Mouse (Mus musculus) G1E (cell line): Measurements from ENCODE around the gene Slc25a12. TPM values are rescaled to one million over a fixed set of nuclear protein-coding genes. Genes with fewer than 3 reads are reported as not detected.

ENCODE experiments used
- ATAC-seq: 2 replicates; pipeline ENCODE4 v1.8.0; 2016; ENCODE audit warnings: mild to moderate bottlenecking; ENCODE audit not compliant: insufficient number of reproducible peaks, poor library complexity, low FRiP score, severe bottlenecking; ENCODE audit errors: extremely low read depth
- DNase-seq: peaks from one replicate; pipeline ENCODE4 v3.0.0; 2012; ENCODE audit warnings: low spot score
- H3K27me3 ChIP-seq: 2 replicates; pipeline ENCODE4 v1.6.1; 2012; ENCODE audit warnings: mild to moderate bottlenecking, low read length, inconsistent platforms; ENCODE audit not compliant: insufficient read depth
- H3K36me3 ChIP-seq: replicated peaks from 2 replicates; pipeline ENCODE3; 2012; ENCODE audit warnings: mild to moderate bottlenecking, inconsistent platforms
- H3K4me1 ChIP-seq: 2 replicates; pipeline ENCODE4 v1.6.1; 2012; ENCODE audit warnings: low read depth, low read length, inconsistent platforms, mixed read lengths; ENCODE audit not compliant: insufficient read depth
- H3K4me3 ChIP-seq: 2 replicates; pipeline ENCODE4 v1.5.1; 2012; ENCODE audit warnings: low read depth, mild to moderate bottlenecking, inconsistent platforms, low read length, moderate library complexity, mixed read lengths
- H3K9me3 ChIP-seq: replicated peaks from 2 replicates; pipeline ENCODE4 v1.6.1; 2012; ENCODE audit warnings: inconsistent platforms
- CTCF ChIP-seq: IDR thresholded peaks from 2 replicates; pipeline ENCODE4 v1.5.1; 2012; ENCODE audit warnings: low read depth, low read length, inconsistent platforms, mixed read lengths
- GATA1 ChIP-seq: IDR thresholded peaks from 2 replicates; pipeline ENCODE4 v1.6.1; 2012; ENCODE audit warnings: borderline replicate concordance, low read length, inconsistent platforms, mixed read lengths
- GATA2 ChIP-seq: IDR thresholded peaks from 2 replicates; pipeline ENCODE4 v1.6.1; 2012; ENCODE audit warnings: low read depth, low read length, inconsistent platforms, borderline replicate concordance
- POLR2AphosphoS5 ChIP-seq: IDR thresholded peaks from 2 replicates; pipeline ENCODE4 v1.6.1; 2012; ENCODE audit warnings: low read depth, low read length, inconsistent platforms; ENCODE audit not compliant: insufficient replicate concordance
- TAL1 ChIP-seq: conservative IDR thresholded peaks from 2 replicates; pipeline ENCODE4 v1.6.1; 2012; ENCODE audit warnings: low read depth, low read length, inconsistent platforms, mixed read lengths
- polyA plus RNA-seq: library from polyadenylated mRNA; stranded (reverse); fragments of >175 nt; gene quantifications from 2 replicates; pipeline ENCODE4 v1.2.3, GENCODE M21; 2012
- total RNA-seq, 2 experiments: library from RNA; stranded (forward) in 1 of 2; stranded (reverse) in 1 of 2; fragments of 200-1000 nt in 1 of 2; fragments of >200 nt in 1 of 2; fragmentation: Nextera tagmentation in 1 of 2; gene quantifications; 2 replicates each; pipeline ENCODE4 v1.2.3; 2014 to 2017

The Slc25a12 gene
- total and polyA plus RNA-seq, 3 experiments, result 12.2 to 51.6 (median 39.3) TPM

DNA sequence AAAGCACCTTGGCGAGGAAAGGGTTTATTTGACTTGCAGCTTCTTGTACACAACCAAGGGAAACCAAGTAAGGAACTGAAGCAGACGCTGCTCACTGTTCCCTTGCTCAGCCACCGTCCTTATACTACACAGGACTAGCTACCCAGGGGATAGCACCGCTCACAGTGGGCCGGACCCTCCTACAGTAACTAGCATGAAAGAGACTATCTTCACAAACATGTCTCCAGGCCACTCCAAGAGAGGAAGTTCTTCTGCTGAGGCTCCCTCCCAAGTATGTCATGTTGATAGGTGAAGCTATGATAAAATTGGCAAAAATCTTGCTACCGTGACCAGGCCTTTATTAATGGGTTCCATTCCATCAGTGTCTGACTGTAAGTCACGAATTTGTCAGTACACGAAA lies 98.9 kb downstream of the Slc25a12 start:
- H3K9me3 ChIP-seq, result no peaks in the 10 kb centered on the region
- peaks cover 34% of the 10 kb centered on the region for H3K4me1 ChIP-seq
- DNase-seq (peak; percentile 53), ATAC-seq (peak; percentile 74)
- peaks cover 46% of the 10 kb centered on the region for H3K36me3 ChIP-seq
- H3K27me3 ChIP-seq, result no peaks in the 10 kb centered on the region
- peak overlapping the region; percentile 55; the same call in 1 of the 2 replicates for H3K4me3 ChIP-seq
- TF ChIP-seq CTCF (no peak), GATA1 (no peak), GATA2 (no peak), POLR2AphosphoS5 (no peak), TAL1 (no peak)

- no peak for ATAC-seq
- peaks cover 22% of the 10 kb centered on the region for H3K4me1 ChIP-seq
- DNase-seq, result no peak
- H3K36me3 ChIP-seq, result peaks cover 63% of the 10 kb centered on the region
- H3K27me3 ChIP-seq, result no peaks in the 10 kb centered on the region
- H3K9me3 ChIP-seq, result no peaks in the 10 kb centered on the region
- H3K4me3 ChIP-seq, result no peak overlapping the region
- TF ChIP-seq GATA1 (no peak), CTCF (no peak), GATA2 (no peak), POLR2AphosphoS5 (no peak), TAL1 (no peak)
Observed at GRCm38 (mm10) chr2:71264585-71264984, 103.0 kb downstream of the Slc25a12 start.

GRCm38 (mm10) chr2:71256581-71256980 lies 111.0 kb downstream of the Slc25a12 start:
- no peak for DNase-seq
- peaks cover 7% of the 10 kb centered on the region; the same call in 1 of the 2 replicates for H3K4me1 ChIP-seq
- no peaks in the 10 kb centered on the region for H3K27me3 ChIP-seq
- TF ChIP-seq POLR2AphosphoS5 (no peak), TAL1 (no peak), CTCF (no peak), GATA1 (no peak), GATA2 (no peak)
- H3K36me3 ChIP-seq, result peaks cover 78% of the 10 kb centered on the region
- no peaks in the 10 kb centered on the region for H3K9me3 ChIP-seq
- no peak overlapping the region for H3K4me3 ChIP-seq
- no peak for ATAC-seq

- no peaks in the 10 kb centered on the region for H3K27me3 ChIP-seq
- H3K4me1 ChIP-seq, result 0 out of 2 replicates have a peak, but pooled peaks cover 4% of the 10 kb centered on the region
- ATAC-seq (no peak), DNase-seq (no peak)
- no peaks in the 10 kb centered on the region for H3K9me3 ChIP-seq
- TF ChIP-seq POLR2AphosphoS5, result no peak
- TF ChIP-seq GATA1, result no peak
- TF ChIP-seq GATA2, result no peak
- no peak for TF ChIP-seq TAL1
- no peak for TF ChIP-seq CTCF
- H3K4me3 ChIP-seq, result no peak overlapping the region
- H3K36me3 ChIP-seq, result peaks cover 84% of the 10 kb centered on the region
Observed at GRCm38 (mm10) chr2:71254836-71255235, 112.7 kb downstream of the Slc25a12 start.

DNA sequence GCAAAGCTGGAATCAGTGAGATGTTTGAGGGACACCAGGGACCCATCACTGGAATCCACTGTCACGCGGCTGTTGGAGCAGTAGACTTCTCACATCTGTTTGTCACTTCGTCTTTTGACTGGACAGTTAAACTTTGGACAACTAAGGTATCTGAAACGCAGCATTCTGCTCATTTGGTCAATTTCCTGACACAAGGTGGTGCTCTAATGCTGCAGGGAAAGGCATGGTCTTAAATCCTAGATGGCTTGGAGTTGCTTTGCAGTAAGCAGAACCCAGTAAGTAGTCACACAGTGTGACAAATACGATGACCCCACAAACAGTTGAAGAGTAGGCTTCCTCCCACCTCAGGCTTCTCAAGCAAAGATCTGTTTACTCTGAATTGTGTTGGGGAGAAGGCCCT lies 116.7 kb downstream of the Slc25a12 start:
- H3K27me3 ChIP-seq, result no peaks in the 10 kb centered on the region
- no peak for TF ChIP-seq GATA2
- no peak for TF ChIP-seq POLR2AphosphoS5
- TF ChIP-seq CTCF, result no peak
- no peak for TF ChIP-seq GATA1
- TF ChIP-seq TAL1, result no peak
- DNase-seq (no peak), ATAC-seq (no peak)
- no peak overlapping the region for H3K4me3 ChIP-seq
- peaks cover 68% of the 10 kb centered on the region for H3K36me3 ChIP-seq
- H3K4me1 ChIP-seq, result peaks cover 11% of the 10 kb centered on the region
- no peaks in the 10 kb centered on the region for H3K9me3 ChIP-seq

DNA sequence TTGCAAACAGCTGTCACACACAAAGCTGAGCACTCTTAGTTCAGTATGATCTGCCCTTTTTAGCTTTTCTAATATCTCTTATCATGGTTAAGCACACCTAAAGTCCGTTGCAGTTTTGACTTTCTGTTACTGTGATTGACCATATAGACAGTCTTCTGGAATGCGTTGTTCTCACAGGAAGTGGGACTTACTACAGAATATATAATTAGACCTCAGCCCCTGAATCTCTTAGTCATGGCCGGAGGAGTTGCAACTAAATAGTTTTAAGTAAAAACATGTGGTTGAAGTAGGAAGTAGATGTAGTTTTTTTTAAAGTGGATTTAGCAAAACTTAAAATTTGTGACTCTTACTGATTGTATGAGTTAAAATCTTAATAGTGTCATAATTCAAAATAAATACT lies 119.5 kb downstream of the Slc25a12 start:
- no peaks in the 10 kb centered on the region for H3K27me3 ChIP-seq
- no peak for TF ChIP-seq GATA1
- no peak for TF ChIP-seq TAL1
- no peak for TF ChIP-seq GATA2
- no peak for TF ChIP-seq POLR2AphosphoS5
- no peak for TF ChIP-seq CTCF
- H3K4me3 ChIP-seq, result no peak overlapping the region
- DNase-seq, result no peak
- ATAC-seq, result peak; percentile 45
- H3K4me1 ChIP-seq, result peaks cover 8% of the 10 kb centered on the region
- peaks cover 66% of the 10 kb centered on the region for H3K36me3 ChIP-seq
- no peaks in the 10 kb centered on the region for H3K9me3 ChIP-seq
